Mouse (Mus musculus): ENCODE results near the gene Ptprq.

DNA sequence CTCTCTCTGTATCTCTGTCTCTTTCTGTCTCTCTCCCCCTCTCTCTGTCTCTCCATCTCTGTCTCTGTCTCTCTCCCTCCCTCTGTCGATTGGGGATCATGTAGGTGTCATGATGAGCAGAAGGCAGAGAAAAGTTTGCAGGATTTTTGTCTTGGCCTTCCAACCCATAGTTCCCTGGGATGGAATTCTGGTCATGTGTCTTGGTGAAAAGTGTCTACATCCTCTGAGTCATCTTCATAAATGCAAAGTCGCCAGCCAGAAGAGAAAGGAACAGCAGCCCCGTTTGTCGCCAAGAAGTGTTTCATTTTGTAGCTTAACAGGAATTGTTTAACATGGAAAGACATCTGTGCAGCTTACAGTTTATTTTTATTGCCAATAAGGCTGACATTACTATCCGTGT lies 136.5 kb downstream of the Ptprq start:
- TF ChIP-seq POLR2A (IDR thresholded peaks at IDR 0.05; ENCODE audit: insufficient read length, low read depth) (no peak), TCF12 (IDR thresholded peaks at IDR 0.05; ENCODE audit: insufficient read depth, poor library complexity, severe bottlenecking) (no peak)
